Mouse (Mus musculus): ENCODE results near the gene Cnot6. TPM values are rescaled to one million over a fixed set of nuclear protein-coding genes. Genes with fewer than 3 reads are reported as not detected.

The Cnot6 gene
- polyA plus RNA-seq, 1 experiment from 2014 or later: 77.4 TPM

- Histone ChIP-seq H3K4me3 (ENCODE audit: low read length) (no peak overlapping the region), H3K4me1 (ENCODE audit: control insufficient read depth, insufficient read depth, low read length) (no peaks in the 10 kb centered on the region), H3K27me3 (ENCODE audit: control insufficient read depth, insufficient read depth, low read length) (no peaks in the 10 kb centered on the region), H3K4me2 (replicated peaks; ENCODE audit: low read depth, low read length) (no peak overlapping the region), H3K27ac (ENCODE audit: low read depth, low read length) (no peak overlapping the region), H3K36me3 (ENCODE audit: control insufficient read depth, insufficient read depth, low read length) (peaks cover 59% of the 10 kb centered on the region), H3K9me3 (ENCODE audit: control insufficient read depth, low read length) (no peaks in the 10 kb centered on the region), H3K9ac (ENCODE audit: low read depth, low read length) (no peak overlapping the region)
- WGBS: 96% methylated on average over 8 of the region's 8 CpGs
- no peak for ATAC-seq (ENCODE audit: low FRiP score, low TSS enrichment)
Observed at GRCm38 (mm10) chr11:49702014-49702413, 10.5 kb downstream of the Cnot6 start.

GRCm38 (mm10) chr11:49699079-49699478 lies 13.4 kb downstream of the Cnot6 start:
- Histone ChIP-seq H3K9ac (ENCODE audit: low read depth, low read length) (no peak overlapping the region), H3K4me3 (ENCODE audit: low read length) (no peak overlapping the region)
- WGBS: 92% methylated on average over 1 of the region's 1 CpGs

GRCm38 (mm10) chr11:49697779-49698178 lies 14.7 kb downstream of the Cnot6 start:
- Histone ChIP-seq H3K9ac (ENCODE audit: low read depth, low read length) (no peak overlapping the region), H3K27me3 (ENCODE audit: control insufficient read depth, insufficient read depth, low read length) (no peaks in the 10 kb centered on the region), H3K4me3 (ENCODE audit: low read length) (no peak overlapping the region), H3K4me1 (ENCODE audit: control insufficient read depth, insufficient read depth, low read length) (no peaks in the 10 kb centered on the region), H3K9me3 (ENCODE audit: control insufficient read depth, low read length) (no peaks in the 10 kb centered on the region), H3K27ac (ENCODE audit: low read depth, low read length) (no peak overlapping the region), H3K4me2 (replicated peaks; ENCODE audit: low read depth, low read length) (no peak overlapping the region), H3K36me3 (ENCODE audit: control insufficient read depth, insufficient read depth, low read length) (peaks cover 41% of the 10 kb centered on the region)
- 95% methylated on average over 5 of the region's 5 CpGs for WGBS
- ATAC-seq (ENCODE audit: low FRiP score, low TSS enrichment): no peak

More at GRCm38 (mm10) chr11:49699079-49699478, 13.4 kb downstream of the Cnot6 start:
- no peak for ATAC-seq (ENCODE audit: low FRiP score, low TSS enrichment)
- H3K27ac ChIP-seq (ENCODE audit: low read depth, low read length): no peak overlapping the region
- no peaks in the 10 kb centered on the region for H3K9me3 ChIP-seq (ENCODE audit: control insufficient read depth, low read length)
- H3K36me3 ChIP-seq (ENCODE audit: control insufficient read depth, insufficient read depth, low read length): peaks cover 48% of the 10 kb centered on the region
- H3K4me1 ChIP-seq (ENCODE audit: control insufficient read depth, insufficient read depth, low read length): no peaks in the 10 kb centered on the region
- H3K4me2 ChIP-seq (replicated peaks; ENCODE audit: low read depth, low read length): no peak overlapping the region
- H3K27me3 ChIP-seq (ENCODE audit: control insufficient read depth, insufficient read depth, low read length): no peaks in the 10 kb centered on the region

GRCm38 (mm10) chr11:49696472-49696871 lies 16.1 kb downstream of the Cnot6 start:
- no peaks in the 10 kb centered on the region for H3K9me3 ChIP-seq (ENCODE audit: control insufficient read depth, low read length)
- ATAC-seq (ENCODE audit: low FRiP score, low TSS enrichment): no peak
- H3K4me3 ChIP-seq (ENCODE audit: low read length): no peak overlapping the region

DNA sequence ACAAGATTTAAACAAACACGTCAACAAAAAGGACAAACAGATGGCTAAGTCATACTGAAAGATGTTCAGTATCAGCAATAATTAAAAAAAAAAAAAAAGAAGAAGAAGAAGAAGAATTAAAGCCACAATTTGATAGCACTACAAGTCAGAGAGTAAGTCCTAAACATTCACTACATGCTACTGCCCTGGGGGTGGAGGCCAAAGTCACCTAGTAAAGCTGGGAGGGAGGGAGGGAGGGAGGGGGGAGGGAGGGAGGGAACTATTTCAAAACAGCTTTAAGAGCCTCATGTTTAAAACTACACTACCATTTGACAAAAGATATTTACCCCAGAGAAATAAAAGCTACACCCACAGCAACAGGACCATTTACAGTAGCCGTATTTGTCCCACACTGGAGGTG lies 16.8 kb downstream of the Cnot6 start:
- 92% methylated on average over 2 of the region's 2 CpGs for WGBS
- Histone ChIP-seq H3K4me1 (ENCODE audit: control insufficient read depth, insufficient read depth, low read length) (no peaks in the 10 kb centered on the region), H3K4me2 (replicated peaks; ENCODE audit: low read depth, low read length) (no peak overlapping the region), H3K27me3 (ENCODE audit: control insufficient read depth, insufficient read depth, low read length) (no peaks in the 10 kb centered on the region), H3K9ac (ENCODE audit: low read depth, low read length) (no peak overlapping the region), H3K4me3 (ENCODE audit: low read length) (no peak overlapping the region), H3K9me3 (ENCODE audit: control insufficient read depth, low read length) (no peaks in the 10 kb centered on the region), H3K27ac (ENCODE audit: low read depth, low read length) (no peak overlapping the region), H3K36me3 (ENCODE audit: control insufficient read depth, insufficient read depth, low read length) (peaks cover 32% of the 10 kb centered on the region)
- no peak for ATAC-seq (ENCODE audit: low FRiP score, low TSS enrichment)

More at GRCm38 (mm10) chr11:49696472-49696871, 16.1 kb downstream of the Cnot6 start:
- Histone ChIP-seq H3K36me3 (ENCODE audit: control insufficient read depth, insufficient read depth, low read length) (peaks cover 34% of the 10 kb centered on the region), H3K27ac (ENCODE audit: low read depth, low read length) (no peak overlapping the region), H3K27me3 (ENCODE audit: control insufficient read depth, insufficient read depth, low read length) (no peaks in the 10 kb centered on the region), H3K9ac (ENCODE audit: low read depth, low read length) (no peak overlapping the region), H3K4me1 (ENCODE audit: control insufficient read depth, insufficient read depth, low read length) (no peaks in the 10 kb centered on the region), H3K4me2 (replicated peaks; ENCODE audit: low read depth, low read length) (no peak overlapping the region)
- WGBS: 89% methylated on average over 2 of the region's 2 CpGs

- peaks cover 37% of the 10 kb centered on the region for H3K36me3 ChIP-seq (ENCODE audit: control insufficient read depth, insufficient read depth, low read length)
Observed at GRCm38 (mm10) chr11:49695013-49695412, 17.5 kb downstream of the Cnot6 start.

DNA sequence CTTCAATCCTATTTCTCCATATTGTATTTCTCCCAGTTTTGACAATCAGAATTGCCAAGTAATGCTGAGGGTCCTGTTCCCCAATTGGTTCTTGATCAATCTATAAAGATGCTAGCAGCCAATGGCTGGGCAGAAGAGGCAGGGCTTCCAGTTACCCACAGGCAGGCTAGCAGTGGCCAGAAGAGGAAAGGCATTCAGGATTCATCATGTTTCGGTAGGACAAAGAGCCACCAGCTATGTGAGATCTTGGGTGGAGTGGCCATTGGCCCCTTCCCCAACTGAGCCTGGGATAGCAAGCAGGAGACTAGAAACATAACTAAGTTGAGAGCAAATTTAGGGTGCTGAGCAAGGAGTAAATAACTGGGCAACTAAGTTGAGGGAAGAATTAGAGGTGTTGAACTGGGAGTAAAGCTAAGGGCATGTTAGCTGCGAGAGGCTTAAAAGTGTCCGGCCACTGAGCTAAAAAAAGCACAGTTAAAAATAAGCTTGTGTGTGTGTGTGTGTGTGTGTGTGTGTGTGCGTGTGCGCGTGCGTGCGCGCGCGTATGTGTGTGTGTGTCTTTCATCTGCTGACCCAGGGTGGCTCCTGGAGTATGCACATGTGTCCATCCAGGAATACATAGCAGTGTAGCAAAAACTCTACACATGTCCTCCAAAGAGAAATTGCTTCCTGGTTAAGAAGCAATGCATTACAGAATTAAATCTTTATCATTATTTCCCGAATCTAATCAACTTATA lies 28.1 kb downstream of the Cnot6 start:
- no peak for ATAC-seq (ENCODE audit: low FRiP score, low TSS enrichment)
- Histone ChIP-seq H3K9ac (ENCODE audit: low read depth, low read length) (no peak overlapping the region), H3K4me2 (replicated peaks; ENCODE audit: low read depth, low read length) (no peak overlapping the region), H3K4me3 (ENCODE audit: low read length) (no peak overlapping the region), H3K9me3 (ENCODE audit: control insufficient read depth, low read length) (no peaks in the 10 kb centered on the region), H3K27ac (ENCODE audit: low read depth, low read length) (no peak overlapping the region), H3K4me1 (ENCODE audit: control insufficient read depth, insufficient read depth, low read length) (no peaks in the 10 kb centered on the region), H3K36me3 (ENCODE audit: control insufficient read depth, insufficient read depth, low read length) (peaks cover 85% of the 10 kb centered on the region), H3K27me3 (ENCODE audit: control insufficient read depth, insufficient read depth, low read length) (no peaks in the 10 kb centered on the region)
- 97% methylated on average over 12 of the region's 12 CpGs for WGBS

More at GRCm38 (mm10) chr11:49695013-49695412, 17.5 kb downstream of the Cnot6 start:
- no peaks in the 10 kb centered on the region for H3K27me3 ChIP-seq (ENCODE audit: control insufficient read depth, insufficient read depth, low read length)
- no peak overlapping the region for H3K27ac ChIP-seq (ENCODE audit: low read depth, low read length)
- ATAC-seq (ENCODE audit: low FRiP score, low TSS enrichment): no peak
- 93% methylated on average over 3 of the region's 3 CpGs for WGBS
- no peak overlapping the region for H3K4me2 ChIP-seq (replicated peaks; ENCODE audit: low read depth, low read length)
- H3K4me1 ChIP-seq (ENCODE audit: control insufficient read depth, insufficient read depth, low read length): no peaks in the 10 kb centered on the region
- no peak overlapping the region for H3K4me3 ChIP-seq (ENCODE audit: low read length)
- H3K9me3 ChIP-seq (ENCODE audit: control insufficient read depth, low read length): no peaks in the 10 kb centered on the region
- H3K9ac ChIP-seq (ENCODE audit: low read depth, low read length): no peak overlapping the region

DNA sequence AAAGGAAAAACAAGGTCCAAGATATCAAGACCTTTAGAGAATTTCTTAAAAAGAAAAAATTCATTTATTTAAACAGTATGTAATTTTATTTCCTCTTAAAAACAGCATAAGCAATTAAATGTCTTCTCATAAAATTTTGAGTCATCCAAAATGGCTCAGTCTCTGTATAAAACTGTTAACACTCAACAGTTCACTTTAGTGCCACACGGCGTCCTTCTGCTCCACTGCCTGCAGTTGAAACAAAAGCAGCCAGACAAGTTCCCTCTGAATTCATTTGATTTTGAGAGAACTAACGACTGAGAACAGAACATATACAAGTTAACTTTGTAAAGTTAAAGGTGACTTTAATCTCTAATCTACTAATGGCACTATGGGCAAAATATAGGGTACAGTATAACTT lies 39.1 kb downstream of the Cnot6 start:
- Histone ChIP-seq H3K27ac (ENCODE audit: low read depth, low read length) (no peak overlapping the region), H3K4me3 (ENCODE audit: low read length) (no peak overlapping the region), H3K9ac (ENCODE audit: low read depth, low read length) (no peak overlapping the region), H3K4me1 (ENCODE audit: control insufficient read depth, insufficient read depth, low read length) (no peaks in the 10 kb centered on the region), H3K36me3 (ENCODE audit: control insufficient read depth, insufficient read depth, low read length) (peaks cover 60% of the 10 kb centered on the region), H3K4me2 (replicated peaks; ENCODE audit: low read depth, low read length) (no peak overlapping the region), H3K9me3 (ENCODE audit: control insufficient read depth, low read length) (no peaks in the 10 kb centered on the region), H3K27me3 (ENCODE audit: control insufficient read depth, insufficient read depth, low read length) (no peaks in the 10 kb centered on the region)
- ATAC-seq (ENCODE audit: low FRiP score, low TSS enrichment): no peak
- WGBS: 80% methylated on average over 3 of the region's 3 CpGs

DNA sequence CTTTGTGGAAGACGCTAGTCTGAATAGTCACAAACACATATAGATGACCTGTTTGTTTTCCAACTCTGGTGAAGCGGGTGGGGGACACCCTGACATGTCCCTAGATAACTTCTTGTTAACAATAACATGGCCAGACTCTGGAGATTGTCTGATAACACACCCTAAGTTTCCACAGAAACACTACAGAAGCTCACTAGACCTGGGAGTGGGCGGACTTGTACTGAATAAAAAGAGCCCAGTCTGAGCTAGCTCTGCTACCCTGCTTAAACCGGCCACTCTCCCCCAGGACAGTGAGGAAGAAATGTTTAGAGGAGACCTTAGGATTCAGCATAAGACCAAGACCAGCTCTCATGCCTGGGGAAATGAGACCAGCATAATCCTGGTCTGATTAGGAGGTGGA lies 47.1 kb downstream of the Cnot6 start:
- Histone ChIP-seq H3K9ac (ENCODE audit: low read depth, low read length) (no peak overlapping the region), H3K4me1 (ENCODE audit: control insufficient read depth, insufficient read depth, low read length) (peaks cover 6% of the 10 kb centered on the region; the same call in 1 of the 2 replicates), H3K4me2 (replicated peaks; ENCODE audit: low read depth, low read length) (no peak overlapping the region), H3K4me3 (ENCODE audit: low read length) (no peak overlapping the region), H3K9me3 (ENCODE audit: control insufficient read depth, low read length) (no peaks in the 10 kb centered on the region), H3K27ac (ENCODE audit: low read depth, low read length) (no peak overlapping the region), H3K27me3 (ENCODE audit: control insufficient read depth, insufficient read depth, low read length) (no peaks in the 10 kb centered on the region), H3K36me3 (ENCODE audit: control insufficient read depth, insufficient read depth, low read length) (peaks cover 2% of the 10 kb centered on the region; the same call in 1 of the 2 replicates)
- WGBS: 80% methylated on average over 4 of the region's 4 CpGs
- no peak for ATAC-seq (ENCODE audit: low FRiP score, low TSS enrichment)

Measured in kidney, embryonic 14.5 days (tissue).